Mouse (Mus musculus) embryonic facial prominence, embryonic 10.5 days (tissue): Measurements from ENCODE around the gene Ocel1. TPM values are rescaled to one million over a fixed set of nuclear protein-coding genes. Genes with fewer than 3 reads are reported as not detected.

Experiments used
- DNase-seq: peaks from one replicate; pipeline ENCODE4 v3.0.0-alpha.2; 2017; ENCODE audit warnings: low spot score
- H3K27ac ChIP-seq: fragments of 300-500 bp; sonication (generic); replicated peaks from 2 replicates; pipeline ENCODE4 v1.5.1; 2016; ENCODE audit warnings: mild to moderate bottlenecking
- H3K27me3 ChIP-seq: fragments of 300-500 bp; sonication (generic); replicated peaks from 2 replicates; pipeline ENCODE4 v1.6.1; 2016; ENCODE audit warnings: low read depth, mild to moderate bottlenecking; ENCODE audit not compliant: poor library complexity, severe bottlenecking
- H3K36me3 ChIP-seq: fragments of 300-500 bp; sonication (generic); replicated peaks from 2 replicates; pipeline ENCODE4 v1.6.1; 2016; ENCODE audit warnings: mild to moderate bottlenecking, moderate library complexity
- H3K4me1 ChIP-seq: fragments of 300-500 bp; sonication (generic); 2 replicates; pipeline ENCODE4 v1.6.1; 2016
- H3K4me3 ChIP-seq: fragments of 300-500 bp; sonication (generic); 2 replicates; pipeline ENCODE4 v1.5.1; 2016; ENCODE audit warnings: mild to moderate bottlenecking, moderate library complexity
- H3K9me3 ChIP-seq: fragments of 300-500 bp; sonication (generic); 2 replicates; pipeline ENCODE4 v1.6.1; 2016; ENCODE audit warnings: mild to moderate bottlenecking
- WGBS: fragments of 180-500 bp; shearing (Covaris S2); methylation state at CpG from one replicate; pipeline ENCODE4 v1.1.7; 2016; 5-methylcytosine and 5-hydroxymethylcytosine counted together
- polyA plus RNA-seq: library from polyadenylated mRNA; unstranded; fragments of >200 nt; fragmentation: Nextera tagmentation; extraction: Ambion mirVana; gene quantifications from 2 replicates; pipeline ENCODE4 v1.2.1, GENCODE M21; 2016

Gene Ocel1
- polyA plus RNA-seq, 1 experiment from 2014 or later = 4.0 TPM

- Histone ChIP-seq H3K4me1 (peaks cover 35% of the 10 kb centered on the region), H3K27ac (no peak overlapping the region), H3K27me3 (no peaks in the 10 kb centered on the region), H3K9me3 (no peaks in the 10 kb centered on the region), H3K36me3 (peaks cover 42% of the 10 kb centered on the region), H3K4me3 (no peak overlapping the region)
- 92% methylated on average over 4 of the region's 4 CpGs for WGBS
- DNase-seq = no peak
These were observed 37.1 kb downstream of the Ocel1 start for GRCm38 (mm10) chr8:71408231-71408630.

GRCm38 (mm10) chr8:71411535-71412273 lies 40.6 kb downstream of the Ocel1 start:
- H3K9me3 ChIP-seq = no peaks in the 10 kb centered on the region
- no peak overlapping the region for H3K27ac ChIP-seq
- H3K27me3 ChIP-seq = no peaks in the 10 kb centered on the region
- 48% methylated on average over 11 of the region's 11 CpGs for WGBS
- peaks cover 17% of the 10 kb centered on the region for H3K4me1 ChIP-seq
- peaks cover 33% of the 10 kb centered on the region for H3K36me3 ChIP-seq
- no peak overlapping the region for H3K4me3 ChIP-seq
- DNase-seq = no peak

- H3K27ac ChIP-seq = no peak overlapping the region
- H3K9me3 ChIP-seq = no peaks in the 10 kb centered on the region
- no peak for DNase-seq
- H3K36me3 ChIP-seq = no peaks in the 10 kb centered on the region
- no peak overlapping the region for H3K4me3 ChIP-seq
- 0 out of 2 replicates have a peak, but pooled peaks cover 3% of the 10 kb centered on the region for H3K27me3 ChIP-seq
- no peaks in the 10 kb centered on the region for H3K4me1 ChIP-seq
These were observed 51.0 kb downstream of the Ocel1 start for GRCm38 (mm10) chr8:71422121-71422520.

Other genes with a start within 250 kb of the Ocel1 start
- gene Myo9b, start 98.6 kb upstream of the Ocel1 start, polyA plus RNA-seq = 27.9 and 28.6 TPM in 2 replicates
- gene Haus8, start 98.4 kb upstream of the Ocel1 start, polyA plus RNA-seq = 62.9 and 66.3 TPM in 2 replicates
- gene Use1, start 4.5 kb upstream of the Ocel1 start, polyA plus RNA-seq = 83.1 and 84.3 TPM in 2 replicates
- 63.6 and 78.0 TPM in 2 replicates for gene Nr2f6, start 10.7 kb downstream of the Ocel1 start, polyA plus RNA-seq
- 5.4 and 5.5 TPM in 2 replicates for gene Ushbp1, start 24.5 kb downstream of the Ocel1 start, polyA plus RNA-seq
- gene Babam1, start 25.6 kb downstream of the Ocel1 start, polyA plus RNA-seq = 109 and 110 TPM in 2 replicates
- 35.6 and 38.8 TPM in 2 replicates for gene Ankle1, start 34.7 kb downstream of the Ocel1 start, polyA plus RNA-seq
- 66.4 and 69.4 TPM in 2 replicates for gene Abhd8, start 92.4 kb downstream of the Ocel1 start, polyA plus RNA-seq
- gene Mrpl34, start 93.7 kb downstream of the Ocel1 start, polyA plus RNA-seq = 223 and 236 TPM in 2 replicates
- 131 and 134 TPM in 2 replicates for gene Dda1, start 97.9 kb downstream of the Ocel1 start, polyA plus RNA-seq
- gene Ano8, start 114.7 kb downstream of the Ocel1 start, polyA plus RNA-seq = 2.4 and 3.2 TPM in 2 replicates
- gene Gtpbp3, start 116.8 kb downstream of the Ocel1 start, polyA plus RNA-seq = 24.5 and 25.3 TPM in 2 replicates
- 58.0 and 59.2 TPM in 2 replicates for gene Plvap, start 140.5 kb downstream of the Ocel1 start, polyA plus RNA-seq
- gene Ccdc194, start 154.4 kb downstream of the Ocel1 start, polyA plus RNA-seq = 0.12 and 0.26 TPM in 2 replicates
- gene Bst2, start 166.2 kb downstream of the Ocel1 start, polyA plus RNA-seq = 5.8 and 7.2 TPM in 2 replicates
- gene Mvb12a, start 171.6 kb downstream of the Ocel1 start, polyA plus RNA-seq = 76.9 and 80.7 TPM in 2 replicates
- 0.52 and 0.54 TPM in 2 replicates for gene Tmem221, start 187.6 kb downstream of the Ocel1 start, polyA plus RNA-seq
- gene Nxnl1, start 195.3 kb downstream of the Ocel1 start, polyA plus RNA-seq = 0.15 TPM in 1 of 2 replicates, not detected in the other
- gene Slc27a1, start 197.6 kb downstream of the Ocel1 start, polyA plus RNA-seq = 21.8 and 30.7 TPM in 2 replicates
- gene Pgls, start 220.9 kb downstream of the Ocel1 start, polyA plus RNA-seq = 249 and 260 TPM in 2 replicates
- gene Fam129c, start 226.3 kb downstream of the Ocel1 start, polyA plus RNA-seq = 4.8 and 5.0 TPM in 2 replicates
- 52.1 and 53.7 TPM in 2 replicates for gene Colgalt1, start 239.7 kb downstream of the Ocel1 start, polyA plus RNA-seq